Mouse (Mus musculus) liver, embryonic 14.5 days (tissue): ENCODE measurements around the gene Itpka. TPM values are rescaled to one million over a fixed set of nuclear protein-coding genes. Genes with fewer than 3 reads are reported as not detected.
A peak's percentile ranks its signal among the peaks of the same experiment; 100 is the strongest.

Experiments used
- ATAC-seq: fragments of 200-750 bp; cut with Nextera tagmentation; 2 replicates; pipeline ENCODE4 v1.8.0; 2017; ENCODE audit warnings: moderate number of reproducible peaks, mild to moderate bottlenecking, moderate library complexity; ENCODE audit not compliant: insufficient read depth
- DNase-seq, 3 experiments: peaks; one replicate each; pipeline ENCODE4 v3.0.0-alpha.2; 2012 to 2013; ENCODE audit warnings: low read depth in 3 of 3, low spot score in 3 of 3
- H3K27ac ChIP-seq: fragments of 300-500 bp; sonication (generic); 2 replicates; pipeline ENCODE4 v1.5.1; 2014; ENCODE audit warnings: moderate library complexity, mild to moderate bottlenecking, control low read depth, inconsistent platforms
- H3K27me3 ChIP-seq: fragments of 300-500 bp; sonication (generic); 2 replicates; pipeline ENCODE4 v1.6.1; 2014; ENCODE audit warnings: mild to moderate bottlenecking, low read length, moderate library complexity; ENCODE audit not compliant: control insufficient read depth, insufficient read depth
- H3K36me3 ChIP-seq: fragments of 300-500 bp; sonication (generic); replicated peaks from 2 replicates; pipeline ENCODE4 v1.6.1; 2014; ENCODE audit warnings: low read depth; ENCODE audit not compliant: control insufficient read depth, insufficient read depth
- H3K4me1 ChIP-seq, 2 experiments: fragments of 200-500 bp in 1 of 2; fragments of 300-500 bp in 1 of 2; sonication (generic) in 1 of 2; replicated peaks; 2 replicates each; pipeline ENCODE4 v1.6.1; 2012 to 2014; ENCODE audit warnings: antibody characterized with exemption in 1 of 2, inconsistent platforms in 1 of 2, low read length in 1 of 2; ENCODE audit not compliant: control insufficient read depth in 2 of 2, insufficient read depth in 2 of 2
- H3K4me2 ChIP-seq: fragments of 300-500 bp; sonication (generic); 2 replicates; pipeline ENCODE4 v1.6.1; 2014; ENCODE audit warnings: low read depth, mild to moderate bottlenecking, control low read depth, moderate library complexity
- H3K4me3 ChIP-seq, 2 experiments: fragments of 200-500 bp in 1 of 2; fragments of 300-500 bp in 1 of 2; sonication (generic) in 1 of 2; 2 replicates each; pipeline ENCODE4 v1.5.1; 2012 to 2014; ENCODE audit warnings: low read depth in 2 of 2, low read length in 2 of 2, mild to moderate bottlenecking in 2 of 2, control low read depth in 1 of 2, inconsistent platforms in 1 of 2, moderate library complexity in 1 of 2; ENCODE audit not compliant: insufficient read depth in 1 of 2
- H3K9ac ChIP-seq: fragments of 300-500 bp; sonication (generic); replicated peaks from 2 replicates; pipeline ENCODE4 v1.6.1; 2014; ENCODE audit warnings: mild to moderate bottlenecking, control low read depth, moderate library complexity
- H3K9me3 ChIP-seq: fragments of 300-500 bp; sonication (generic); 2 replicates; pipeline ENCODE4 v1.6.1; 2016; ENCODE audit warnings: low read length, mixed read lengths; ENCODE audit not compliant: control insufficient read depth
- CTCF ChIP-seq: IDR thresholded peaks from 2 replicates; pipeline ENCODE4 v1.5.1; 2016; ENCODE audit warnings: antibody characterized with exemption, low read depth, control low read depth
- EP300 ChIP-seq: IDR thresholded peaks from 2 replicates; pipeline ENCODE4 v1.6.1; 2016; ENCODE audit warnings: antibody characterized with exemption, low read depth
- WGBS: fragments of 180-500 bp; shearing (Covaris S2); extraction: QIAGEN DNeasy Blood & Tissue Kit; methylation state at CpG from one replicate; pipeline ENCODE4 v1.1.7; 2014; ENCODE audit not compliant: insufficient replicate concordance; 5-methylcytosine and 5-hydroxymethylcytosine counted together
- polyA plus RNA-seq, 2 experiments: library from polyadenylated mRNA; depleted of rRNA in 1 of 2; stranded (reverse) in 1 of 2; unstranded in 1 of 2; fragments of >200 nt; fragmentation: Nextera tagmentation in 1 of 2; extraction: Ambion mirVana in 1 of 2; gene quantifications; 2 replicates each; pipeline versions ENCODE4 v1.2.1 to v1.2.3; 2012 to 2014

Itpka gene
- polyA plus RNA-seq, 2 experiments = 2.1 to 2.3 TPM

DNA sequence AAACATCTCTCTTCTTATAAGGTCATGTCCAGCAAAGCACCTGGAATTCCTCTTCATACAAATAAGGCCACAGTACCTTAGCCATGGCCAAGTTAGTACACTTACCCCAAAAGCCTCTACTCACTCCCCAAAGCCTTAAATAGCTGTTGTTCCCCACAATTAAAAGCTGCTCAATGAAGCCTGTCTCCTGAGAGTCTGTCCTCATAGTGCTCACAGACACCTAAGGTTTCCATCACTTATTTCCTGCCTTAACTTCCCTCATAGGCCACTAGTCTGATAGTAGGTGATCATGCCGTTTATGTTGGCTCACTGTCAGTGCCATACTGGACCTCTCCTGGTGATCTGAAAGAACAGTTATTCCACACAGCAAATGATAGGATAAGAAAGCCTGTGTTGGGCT, 20.1 kb downstream of the Itpka start:
- no peaks in the 10 kb centered on the region for H3K4me1 ChIP-seq
- no peak overlapping the region for H3K27ac ChIP-seq
- ATAC-seq (no peak), DNase-seq (no peak)
- no peak overlapping the region for H3K4me3 ChIP-seq
- no peaks in the 10 kb centered on the region for H3K9me3 ChIP-seq
- WGBS = 40% methylated on average over 1 of the region's 1 CpGs
- TF ChIP-seq EP300 = no peak
- no peak for TF ChIP-seq CTCF
- no peak overlapping the region for H3K4me2 ChIP-seq
- peaks cover 39% of the 10 kb centered on the region for H3K27me3 ChIP-seq
- no peaks in the 10 kb centered on the region for H3K36me3 ChIP-seq
- H3K9ac ChIP-seq = no peak overlapping the region

- H3K9ac ChIP-seq = no peak overlapping the region
- H3K4me3 ChIP-seq = no peak overlapping the region
- H3K27me3 ChIP-seq = peaks cover 22% of the 10 kb centered on the region
- no peak overlapping the region for H3K4me2 ChIP-seq
- ATAC-seq (no peak), DNase-seq (no peak)
- 71% methylated on average over 4 of the region's 4 CpGs for WGBS
- no peak overlapping the region for H3K27ac ChIP-seq
- no peaks in the 10 kb centered on the region for H3K9me3 ChIP-seq
- TF ChIP-seq CTCF (no peak), EP300 (no peak)
- no peaks in the 10 kb centered on the region for H3K36me3 ChIP-seq
- H3K4me1 ChIP-seq = no peaks in the 10 kb centered on the region
Measured at GRCm38 (mm10) chr2:119763924-119764323, 21.8 kb downstream of the Itpka start.

GRCm38 (mm10) chr2:119767246-119767645, 25.1 kb downstream of the Itpka start:
- no peaks in the 10 kb centered on the region for H3K9me3 ChIP-seq
- no peak overlapping the region for H3K4me2 ChIP-seq
- no peaks in the 10 kb centered on the region for H3K36me3 ChIP-seq
- no peak for TF ChIP-seq EP300
- TF ChIP-seq CTCF = peak; percentile 56
- WGBS = 89% methylated on average over 6 of the region's 6 CpGs
- no peaks in the 10 kb centered on the region for H3K27me3 ChIP-seq
- no peak overlapping the region for H3K4me3 ChIP-seq
- no peaks in the 10 kb centered on the region for H3K4me1 ChIP-seq
- no peak overlapping the region for H3K9ac ChIP-seq
- DNase-seq (no peak), ATAC-seq (no peak)
- no peak overlapping the region for H3K27ac ChIP-seq

GRCm38 (mm10) chr2:119787206-119787883, 45.2 kb downstream of the Itpka start, which contains the start of gene Rpap1:
Rpap1 (minus strand) TSS chr2:119787537.
- H3K27ac ChIP-seq = peak within 1 kb of the TSS; percentile 16
- H3K27me3 ChIP-seq = no peaks in the 10 kb centered on the region
- no peaks in the 10 kb centered on the region for H3K9me3 ChIP-seq
- peak within 1 kb of the TSS; percentile 98 for H3K4me2 ChIP-seq
- DNase-seq (peak; percentile 58 to 61 (median 59)), ATAC-seq (peak; percentile 93)
- peak within 1 kb of the TSS; percentile 76 for H3K9ac ChIP-seq
- no peaks in the 10 kb centered on the region for H3K36me3 ChIP-seq
- H3K4me3 ChIP-seq = peak within 1 kb of the TSS; percentile 70 to 98
- no peak for TF ChIP-seq EP300
- no peak for TF ChIP-seq CTCF
- H3K4me1 ChIP-seq = peaks cover 11 to 14% of the 10 kb centered on the region in 2 experiments
- WGBS = under 1% methylated on average over 44 of the region's 44 CpGs

DNA sequence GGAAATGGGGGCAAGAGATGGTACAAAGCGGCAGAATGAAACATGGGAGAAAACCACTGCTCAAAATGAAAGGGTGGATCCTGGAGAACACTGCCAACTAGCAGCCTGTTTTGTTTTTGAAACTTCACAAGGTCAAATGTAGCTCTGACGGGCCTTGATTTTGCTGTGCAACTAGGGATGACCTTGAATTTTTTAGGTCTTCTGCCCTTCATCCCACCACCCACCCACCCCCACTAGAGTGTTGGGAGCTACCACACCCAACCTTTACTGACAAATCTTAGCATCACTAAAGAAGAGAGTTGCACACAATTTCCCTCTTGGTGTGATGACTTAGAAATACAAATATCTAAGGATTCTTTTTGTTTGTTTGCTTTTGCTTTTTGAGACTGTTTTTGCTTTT, 47.9 kb downstream of the Itpka start:
- TF ChIP-seq CTCF (no peak), EP300 (no peak)
- no peaks in the 10 kb centered on the region for H3K27me3 ChIP-seq
- no peaks in the 10 kb centered on the region for H3K36me3 ChIP-seq
- peaks cover 11 to 14% of the 10 kb centered on the region in 2 experiments for H3K4me1 ChIP-seq
- H3K9ac ChIP-seq = no peak overlapping the region
- WGBS = 78% methylated on average over 2 of the region's 2 CpGs
- ATAC-seq (no peak), DNase-seq (no peak)
- no peak overlapping the region for H3K4me2 ChIP-seq
- no peak overlapping the region for H3K27ac ChIP-seq
- H3K4me3 ChIP-seq = no peak overlapping the region
- no peaks in the 10 kb centered on the region for H3K9me3 ChIP-seq
